Mouse (Mus musculus) E14TG2a.4 (cell line): ENCODE measurements around the gene Rbm18.

Source experiments
- CTCF ChIP-seq: conservative IDR thresholded peaks from 2 replicates; pipeline ENCODE4 v1.5.1; 2014; ENCODE audit warnings: low read length
- NANOG ChIP-seq: IDR thresholded peaks from 2 replicates; pipeline ENCODE4 v1.6.1; 2014; ENCODE audit warnings: borderline replicate concordance, low read length, mixed read lengths

DNA sequence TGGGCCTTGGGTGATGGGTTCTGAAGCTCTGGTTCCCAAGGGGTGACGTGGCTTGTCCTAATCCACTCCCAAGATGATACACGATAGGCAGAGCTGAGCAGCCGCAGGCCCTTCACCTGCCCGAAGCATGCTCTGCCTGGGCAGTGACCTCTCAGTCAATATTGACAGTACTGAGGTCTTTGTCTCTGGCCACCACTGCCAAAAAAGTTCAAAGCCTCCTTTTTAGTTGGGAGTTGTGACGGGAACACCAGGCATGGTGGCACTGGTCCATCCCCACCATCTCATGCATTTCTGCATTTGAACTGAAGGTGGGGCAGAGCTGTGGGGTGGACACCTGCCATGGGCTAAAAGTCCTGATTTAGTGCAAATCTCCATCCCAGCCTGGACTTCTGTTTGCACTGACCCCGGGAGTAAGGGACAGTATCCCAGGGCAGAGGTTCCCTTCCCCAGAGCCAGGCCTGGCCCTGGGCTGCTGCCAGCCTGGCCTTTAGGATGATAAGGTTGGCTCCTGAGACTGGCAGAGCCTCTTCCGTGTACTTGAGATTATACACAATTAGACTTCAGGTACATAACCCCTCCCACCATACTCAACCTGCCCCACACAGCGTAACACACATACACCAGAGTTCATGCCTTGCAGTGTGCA lies 64.8 kb downstream of the Rbm18 start:
- TF ChIP-seq NANOG (no peak), CTCF (no peak)
